In genomic region chr4:100462493-100463120, GRCm38 (mm10) we compare ENCODE assay signal across 12 mouse cellular contexts. TPM values are rescaled to one million over a fixed set of nuclear protein-coding genes. Genes with fewer than 3 reads are reported as not detected.
DNase-seq lines count a peak whose midpoint lies in the region; ATAC-seq and TF ChIP-seq lines count a peak whose summit lies in the region.
"Had no signal": no experiment of that assay in that cellular context is flagged by ENCODE, and none has a peak within 500 bp of the region (broad histone marks: within the 10 kb centered on the region; RNA-seq: fewer than 3 reads in every experiment).

No protein-coding gene starts in this region.

- no peak for TF ChIP-seq POLR2A in brain, embryonic 14.5 days (IDR thresholded peaks at IDR 0.05; ENCODE audit: borderline replicate concordance, extremely low read depth, insufficient read depth, insufficient read length, poor library complexity, severe bottlenecking)

- DNase-seq in hindbrain, embryonic 10.5 days (ENCODE audit: low spot score) = peak; percentile 13
- peak; percentile 44 for DNase-seq in brain, embryonic 14.5 days (ENCODE audit: low read depth)
- peak; percentile 87 for DNase-seq in embryonic facial prominence, embryonic 11.5 days (ENCODE audit: low spot score)
- peak; percentile 54 for DNase-seq in hindlimb bud, embryonic 11.5 days (ENCODE audit: extremely low spot score, low read depth, low spot score)
- DNase-seq in cerebellum, adult 11 months = no peak
- no peak for DNase-seq in layer of hippocampus, adult 2 months (ENCODE audit: low spot score in 2 of 2)
- DNase-seq: adrenal gland, postnatal 36 days; cerebellum, adult 2 months; layer of hippocampus, adult 9-11 months; thymus, postnatal 25 days had no signal

- H3K4me1 ChIP-seq in hindbrain, embryonic 10.5 days (replicated peaks) = peaks cover 6% of the 10 kb centered on the region; the same call in 1 of the 2 replicates
- no peaks in the 10 kb centered on the region for H3K4me1 ChIP-seq in hindbrain, embryonic 16.5 days (ENCODE audit: control insufficient read depth, insufficient read depth, low read depth, low read length)
- H3K4me1 ChIP-seq in embryonic facial prominence, embryonic 11.5 days (ENCODE audit: control insufficient read depth, insufficient read depth, low read length) = no peaks in the 10 kb centered on the region

- no peaks in the 10 kb centered on the region for H3K36me3 ChIP-seq in hindbrain, embryonic 10.5 days
- H3K36me3 ChIP-seq in hindbrain, embryonic 16.5 days (ENCODE audit: control insufficient read depth, insufficient read depth, low read length) = no peaks in the 10 kb centered on the region
- H3K36me3 ChIP-seq in embryonic facial prominence, embryonic 11.5 days (replicated peaks; ENCODE audit: control insufficient read depth, insufficient read depth, low read depth, low read length) = no peaks in the 10 kb centered on the region

- WGBS in hindbrain, embryonic 10.5 days = 61% methylated on average over 9 of the region's 9 CpGs
- 45% methylated on average over 9 of the region's 9 CpGs for WGBS in hindbrain, embryonic 16.5 days
- WGBS in embryonic facial prominence, embryonic 11.5 days = 26% methylated on average over 9 of the region's 9 CpGs

- no peak for ATAC-seq in hindbrain, embryonic 16.5 days
- ATAC-seq in embryonic facial prominence, embryonic 11.5 days (replicated peaks; ENCODE audit: insufficient number of reproducible peaks, low FRiP score, low TSS enrichment, low read depth) = peak; percentile 56; the same call in 1 of the 2 replicates

- no peak overlapping the region for H3K4me2 ChIP-seq in hindbrain, embryonic 16.5 days (ENCODE audit: low read length)
- no peak overlapping the region for H3K4me2 ChIP-seq in embryonic facial prominence, embryonic 11.5 days (ENCODE audit: low read depth, low read length)

- H3K9me3 ChIP-seq in hindbrain, embryonic 10.5 days = no peaks in the 10 kb centered on the region
- H3K9me3 ChIP-seq in hindbrain, embryonic 16.5 days (ENCODE audit: control insufficient read depth, low read length) = no peaks in the 10 kb centered on the region
- no peaks in the 10 kb centered on the region for H3K9me3 ChIP-seq in embryonic facial prominence, embryonic 11.5 days (replicated peaks; ENCODE audit: control insufficient read depth, low read length)

- H3K4me3 ChIP-seq in hindbrain, embryonic 10.5 days = no peak overlapping the region
- H3K4me3 ChIP-seq in hindbrain, embryonic 16.5 days (ENCODE audit: low read length) = no peak overlapping the region
- H3K4me3 ChIP-seq in embryonic facial prominence, embryonic 11.5 days (ENCODE audit: low read depth, low read length) = no peak overlapping the region
- no peak overlapping the region for H3K4me3 ChIP-seq in layer of hippocampus, adult 2 months

- no peak overlapping the region for H3K27ac ChIP-seq in hindbrain, embryonic 10.5 days
- H3K27ac ChIP-seq in hindbrain, embryonic 16.5 days (ENCODE audit: low read depth, low read length) = no peak overlapping the region
- H3K27ac ChIP-seq in embryonic facial prominence, embryonic 11.5 days (replicated peaks; ENCODE audit: low read depth, low read length) = no peak overlapping the region
- H3K27ac ChIP-seq in layer of hippocampus, adult 2 months = no peak overlapping the region

- no peak for TF ChIP-seq CTCF in brain, embryonic 14.5 days (IDR thresholded peaks at IDR 0.05; ENCODE audit: borderline replicate concordance, extremely low read depth, insufficient read depth, insufficient read length)
- TF ChIP-seq CTCF in layer of hippocampus, adult 2 months (conservative IDR thresholded peaks at IDR 0.05) = no peak

- no peaks in the 10 kb centered on the region for H3K27me3 ChIP-seq in hindbrain, embryonic 10.5 days (ENCODE audit: insufficient read depth, poor library complexity, severe bottlenecking)
- H3K27me3 ChIP-seq in hindbrain, embryonic 16.5 days (replicated peaks; ENCODE audit: control insufficient read depth, insufficient read depth, low read length) = no peaks in the 10 kb centered on the region
- H3K27me3 ChIP-seq in embryonic facial prominence, embryonic 11.5 days (ENCODE audit: control insufficient read depth, insufficient read depth, low read length) = no peaks in the 10 kb centered on the region

- H3K9ac ChIP-seq in hindbrain, embryonic 16.5 days (ENCODE audit: low read depth, low read length) = no peak overlapping the region
- H3K9ac ChIP-seq in embryonic facial prominence, embryonic 11.5 days (replicated peaks; ENCODE audit: low read length) = no peak overlapping the region

RNA-seq across cellular contexts. Expression of gene Ube2u, which starts 16.0 kb away (rescaled TPM):
- polyA plus RNA-seq in hindbrain, embryonic 10.5 days (2016; fragmentation: Nextera tagmentation; extraction: Ambion mirVana) = 0.82 and 1.3 TPM in 2 replicates
- 0.19 and 0.32 TPM in 2 replicates for polyA plus RNA-seq in hindbrain, embryonic 16.5 days (2015; fragmentation: Nextera tagmentation; extraction: Ambion mirVana)
- polyA plus RNA-seq in brain, embryonic 14.5 days (2012; rRNA removed) = 0.11 and 0.18 TPM in 2 replicates
- 0.45 and 0.77 TPM in 2 replicates for polyA plus RNA-seq in embryonic facial prominence, embryonic 11.5 days (2014; fragmentation: Nextera tagmentation; extraction: Ambion mirVana)
- not detected for total RNA-seq in layer of hippocampus, adult 2 months (2021)
- total RNA-seq: granulocyte monocyte progenitor cell, adult 5-6 weeks had no signal
- polyA plus RNA-seq: cerebellum, adult 2 months had no signal

Comparison
In these comparisons a context has a peak if more than half of its experiments do, and no peak if none do; other contexts are left out.
1. DNase-seq: peak in hindbrain, embryonic 10.5 days (single experiment), brain, embryonic 14.5 days (single experiment), embryonic facial prominence, embryonic 11.5 days (single experiment) and hindlimb bud, embryonic 11.5 days (single experiment); none in cerebellum, adult 11 months (single experiment) and layer of hippocampus, adult 2 months (0 of 2).